In genomic region chr17:50710497-50711222, GRCm38 (mm10) we compare ENCODE assay signal across 12 mouse cellular contexts.
A peak's percentile ranks its signal among the peaks of the same experiment; 100 is the strongest.
DNase-seq lines count a peak whose midpoint lies in the region; ATAC-seq and TF ChIP-seq lines count a peak whose summit lies in the region.
"Had no signal": no experiment of that assay in that cellular context is flagged by ENCODE, and none has a peak within 500 bp of the region (broad histone marks: within the 10 kb centered on the region; RNA-seq: fewer than 3 reads in every experiment).

No protein-coding gene starts in this region.

- no peaks in the 10 kb centered on the region for H3K27me3 ChIP-seq in forebrain, embryonic 14.5 days (replicated peaks; ENCODE audit: control insufficient read depth, insufficient read depth, low read length)
- H3K27me3 ChIP-seq in hindbrain, embryonic 16.5 days (replicated peaks; ENCODE audit: control insufficient read depth, insufficient read depth, low read length): no peaks in the 10 kb centered on the region
- H3K27me3 ChIP-seq in neural tube, embryonic 14.5 days (ENCODE audit: control insufficient read depth, insufficient read depth, low read length): no peaks in the 10 kb centered on the region

- intact Hi-C loops in left cerebral cortex, adult 2 months (cut with DNase I): no loop called here

- no peak overlapping the region for H3K4me2 ChIP-seq in forebrain, embryonic 14.5 days (ENCODE audit: low read length)
- no peak overlapping the region for H3K4me2 ChIP-seq in hindbrain, embryonic 16.5 days (ENCODE audit: low read length)
- H3K4me2 ChIP-seq in neural tube, embryonic 14.5 days (ENCODE audit: low read depth, low read length): no peak overlapping the region

- no peaks in the 10 kb centered on the region for H3K9me3 ChIP-seq in forebrain, embryonic 14.5 days (replicated peaks; ENCODE audit: control insufficient read depth, low read length)
- H3K9me3 ChIP-seq in hindbrain, embryonic 16.5 days (ENCODE audit: control insufficient read depth, low read length): peaks cover 2% of the 10 kb centered on the region; the same call in 1 of the 2 replicates
- H3K9me3 ChIP-seq in neural tube, embryonic 14.5 days (ENCODE audit: control insufficient read depth, low read length): no peaks in the 10 kb centered on the region

- no peak for TF ChIP-seq CTCF in left cerebral cortex, adult 2 months (IDR thresholded peaks at IDR 0.05)

- ATAC-seq in forebrain, embryonic 14.5 days: peak; percentile 93
- ATAC-seq in hindbrain, embryonic 16.5 days: peak; percentile 72; the same call in 1 of the 2 replicates
- ATAC-seq in neural tube, embryonic 14.5 days (ENCODE audit: low read depth): peak; percentile 92

- H3K9ac ChIP-seq in forebrain, embryonic 14.5 days (ENCODE audit: low read length): no peak overlapping the region
- no peak overlapping the region for H3K9ac ChIP-seq in hindbrain, embryonic 16.5 days (ENCODE audit: low read depth, low read length)
- H3K9ac ChIP-seq in neural tube, embryonic 14.5 days (replicated peaks; ENCODE audit: low read depth, low read length): no peak overlapping the region

- 59% methylated on average over 7 of the region's 7 CpGs for WGBS in forebrain, embryonic 14.5 days
- 40% methylated on average over 7 of the region's 7 CpGs for WGBS in hindbrain, embryonic 16.5 days
- WGBS in neural tube, embryonic 14.5 days: 34% methylated on average over 7 of the region's 7 CpGs

- no peaks in the 10 kb centered on the region for H3K36me3 ChIP-seq in forebrain, embryonic 14.5 days (ENCODE audit: control insufficient read depth, insufficient read depth, low read length)
- no peaks in the 10 kb centered on the region for H3K36me3 ChIP-seq in hindbrain, embryonic 16.5 days (ENCODE audit: control insufficient read depth, insufficient read depth, low read length)
- no peaks in the 10 kb centered on the region for H3K36me3 ChIP-seq in neural tube, embryonic 14.5 days (ENCODE audit: control insufficient read depth, insufficient read depth, low read length)

- peaks cover 2% of the 10 kb centered on the region; the same call in 1 of the 2 replicates for H3K4me1 ChIP-seq in forebrain, embryonic 14.5 days (ENCODE audit: control insufficient read depth, insufficient read depth, low read length)
- H3K4me1 ChIP-seq in hindbrain, embryonic 16.5 days (ENCODE audit: control insufficient read depth, insufficient read depth, low read depth, low read length): peaks cover 2% of the 10 kb centered on the region; the same call in 1 of the 2 replicates
- H3K4me1 ChIP-seq in neural tube, embryonic 14.5 days (ENCODE audit: control insufficient read depth, insufficient read depth, low read length): no peaks in the 10 kb centered on the region

- peak; percentile 19 for DNase-seq in embryo, embryonic 11 days
- DNase-seq in embryo, embryonic 10 days (ENCODE audit: low spot score): no peak
- DNase-seq in forebrain, embryonic 14.5 days (ENCODE audit: low spot score): peak; percentile 77
- DNase-seq in right cerebral cortex, postnatal 14 days: no peak
- no peak for DNase-seq in urinary bladder, postnatal 10 days (ENCODE audit: low spot score)
- no peak for DNase-seq in left cerebral cortex, adult 2 months (ENCODE audit: extremely low spot score in 1 of 2, low spot score in 2 of 2)
- DNase-seq: adrenal gland, postnatal 25 days; gastrocnemius, postnatal 36 days; lung, adult 18-20 months had no signal

- 0 out of 2 replicates have a peak overlapping the region, but pooled peaks have one; percentile 9 for H3K27ac ChIP-seq in forebrain, embryonic 14.5 days (ENCODE audit: low read depth, low read length)
- H3K27ac ChIP-seq in hindbrain, embryonic 16.5 days (ENCODE audit: low read depth, low read length): no peak overlapping the region
- H3K27ac ChIP-seq in neural tube, embryonic 14.5 days (ENCODE audit: low read depth, low read length): no peak overlapping the region
- no peak overlapping the region for H3K27ac ChIP-seq in left cerebral cortex, adult 2 months
- H3K27ac ChIP-seq: kidney, postnatal 0 days had no signal

- no peak overlapping the region for H3K4me3 ChIP-seq in forebrain, embryonic 14.5 days (ENCODE audit: low read depth, low read length)
- H3K4me3 ChIP-seq in hindbrain, embryonic 16.5 days (ENCODE audit: low read length): no peak overlapping the region
- H3K4me3 ChIP-seq in neural tube, embryonic 14.5 days (ENCODE audit: low read depth, low read length): no peak overlapping the region
- H3K4me3 ChIP-seq in left cerebral cortex, adult 2 months: no peak overlapping the region

Comparison
In these comparisons a context has a peak if more than half of its experiments do, and no peak if none do; other contexts are left out.
1. DNase-seq: peak in embryo, embryonic 11 days (single experiment) and forebrain, embryonic 14.5 days (single experiment); none in embryo, embryonic 10 days (single experiment), right cerebral cortex, postnatal 14 days (single experiment), urinary bladder, postnatal 10 days (single experiment) and left cerebral cortex, adult 2 months (0 of 2).
2. Peak in every context shown above with its lines, with median percentiles within 50 percentile points of each other: ATAC-seq.